1 mouse cellular context compared by ENCODE assay signal in the genomic region with DNA sequence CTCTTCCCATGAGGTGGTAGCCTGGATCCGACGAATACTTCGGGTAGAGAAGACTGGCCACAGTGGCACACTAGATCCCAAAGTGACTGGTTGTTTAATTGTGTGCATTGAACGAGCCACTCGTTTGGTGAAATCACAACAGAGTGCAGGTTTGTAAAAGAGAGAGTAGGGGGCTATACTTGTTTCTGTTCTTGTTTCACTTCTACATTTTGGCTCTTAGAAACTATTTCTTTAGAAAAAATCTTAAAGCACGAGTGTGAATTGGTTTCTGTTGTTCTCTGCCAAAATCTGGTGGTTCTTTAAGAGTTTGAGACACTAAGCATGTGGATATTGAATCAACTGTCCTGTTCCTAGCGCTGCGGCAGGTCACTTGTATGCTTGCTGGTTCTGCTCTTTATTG.
TF ChIP-seq lines count a peak whose summit lies in the region.

No protein-coding gene starts in this region.

TF ChIP-seq in CH12.LX, 34 proteins besides CTCF, POLR2A, EP300 and RAD21 (continued from another document):
- TF ChIP-seq UBTF (IDR thresholded peaks at IDR 0.05; ENCODE audit: low read depth, low read length): no peak
- TF ChIP-seq MYC (IDR thresholded peaks at IDR 0.05; ENCODE audit: low read depth, low read length): no peak
- no peak for TF ChIP-seq ETS1 (conservative IDR thresholded peaks at IDR 0.05; ENCODE audit: low read depth, low read length)
- no peak for TF ChIP-seq E2F4 (IDR thresholded peaks at IDR 0.05; ENCODE audit: insufficient replicate concordance, low read depth, low read length)
- TF ChIP-seq RCOR1 (conservative IDR thresholded peaks at IDR 0.05; ENCODE audit: low read depth, low read length): no peak
- peak; percentile 68 for TF ChIP-seq ZNF384 (IDR thresholded peaks at IDR 0.05; ENCODE audit: low read depth, low read length)
- TF ChIP-seq NELFE (IDR thresholded peaks at IDR 0.05; ENCODE audit: low read depth, low read length): no peak
- TF ChIP-seq MEF2A (IDR thresholded peaks at IDR 0.05; ENCODE audit: borderline replicate concordance, low read depth, low read length): no peak
- no peak for TF ChIP-seq PAX5 (IDR thresholded peaks at IDR 0.05; ENCODE audit: low read length)
